Mouse (Mus musculus): ENCODE data around the gene Dpysl4. TPM values are rescaled to one million over a fixed set of nuclear protein-coding genes. Genes with fewer than 3 reads are reported as not detected.

Dpysl4 gene
- polyA plus RNA-seq (2015; fragmentation: Illumina TruSeq; extraction: RNeasy Lipid Tissue Mini Kit (QIAGEN cat#74804); ENCODE audit: insufficient read depth, low read depth, low replicate concordance), result 1.5 TPM

GRCm38 (mm10) chr7:139085629-139086194 lies at the start of gene Dpysl4:
Dpysl4 (plus strand) TSS chr7:139086001.

Other genes with a start within 250 kb of the Dpysl4 start
- 8.1 TPM for gene Ppp2r2d, start 239.9 kb upstream of the Dpysl4 start, polyA plus RNA-seq (2015; fragmentation: Illumina TruSeq; extraction: RNeasy Lipid Tissue Mini Kit (QIAGEN cat#74804); ENCODE audit: insufficient read depth, low read depth, low replicate concordance)
- gene Mapk1ip1, start 239.7 kb upstream of the Dpysl4 start, polyA plus RNA-seq (2015; fragmentation: Illumina TruSeq; extraction: RNeasy Lipid Tissue Mini Kit (QIAGEN cat#74804); ENCODE audit: insufficient read depth, low read depth, low replicate concordance), result 16.0 TPM
- 14.2 TPM for gene Bnip3, start 176.5 kb upstream of the Dpysl4 start, polyA plus RNA-seq (2015; fragmentation: Illumina TruSeq; extraction: RNeasy Lipid Tissue Mini Kit (QIAGEN cat#74804); ENCODE audit: insufficient read depth, low read depth, low replicate concordance)
- gene Jakmip3, start 145.3 kb upstream of the Dpysl4 start, polyA plus RNA-seq (2015; fragmentation: Illumina TruSeq; extraction: RNeasy Lipid Tissue Mini Kit (QIAGEN cat#74804); ENCODE audit: insufficient read depth, low read depth, low replicate concordance), result not detected
- 4.1 TPM for gene Lrrc27, start 127.0 kb downstream of the Dpysl4 start, polyA plus RNA-seq (2015; fragmentation: Illumina TruSeq; extraction: RNeasy Lipid Tissue Mini Kit (QIAGEN cat#74804); ENCODE audit: insufficient read depth, low read depth, low replicate concordance)
- not detected for gene Stk32c, start 127.3 kb downstream of the Dpysl4 start, polyA plus RNA-seq (2015; fragmentation: Illumina TruSeq; extraction: RNeasy Lipid Tissue Mini Kit (QIAGEN cat#74804); ENCODE audit: insufficient read depth, low read depth, low replicate concordance)
- 3.9 TPM for gene Pwwp2b, start 162.5 kb downstream of the Dpysl4 start, polyA plus RNA-seq (2015; fragmentation: Illumina TruSeq; extraction: RNeasy Lipid Tissue Mini Kit (QIAGEN cat#74804); ENCODE audit: insufficient read depth, low read depth, low replicate concordance)

Measured in pancreas, adult 10 weeks (tissue).